In genomic region chr9:14204817-14205216, GRCm38 (mm10) we compare ENCODE assay signal across 21 mouse cellular contexts.
DNase-seq lines count a peak whose midpoint lies in the region; ATAC-seq and TF ChIP-seq lines count a peak whose summit lies in the region.
"Had no signal": no experiment of that assay in that cellular context is flagged by ENCODE, and none has a peak within 500 bp of the region (broad histone marks: within the 10 kb centered on the region; RNA-seq: fewer than 3 reads in every experiment).

No protein-coding gene starts in this region.

- ATAC-seq in lung, embryonic 14.5 days (ENCODE audit: insufficient read depth), result no peak
- ATAC-seq in hematopoietic stem cell, adult 5-6 weeks (replicated peaks in 1 of 2; ENCODE audit: insufficient read depth in 1 of 2, low FRiP score in 2 of 2, low TSS enrichment in 1 of 2, low read depth in 1 of 2, poor library complexity in 2 of 2, severe bottlenecking in 2 of 2), result peak; percentile 36 to 39; a peak in 1 of 4 replicates
- peak; percentile 27; the same call in 1 of the 2 replicates for ATAC-seq in limb, embryonic 14.5 days (ENCODE audit: low FRiP score, low read depth)
- ATAC-seq: midbrain, embryonic 16.5 days had no signal

- H3K4me1 ChIP-seq in heart, embryonic 10.5 days, result 0 out of 2 replicates have a peak, but pooled peaks cover 4% of the 10 kb centered on the region
- H3K4me1 ChIP-seq in lung, embryonic 14.5 days (ENCODE audit: insufficient read depth), result peaks cover 36% of the 10 kb centered on the region
- H3K4me1 ChIP-seq in limb, embryonic 14.5 days (ENCODE audit: control insufficient read depth, insufficient read depth, low read length), result peaks cover 42% of the 10 kb centered on the region

- peak; percentile 25 for DNase-seq in heart, embryonic 10.5 days (ENCODE audit: low spot score)
- no peak for DNase-seq in heart, adult 9 months (ENCODE audit: low spot score in 2 of 2)
- DNase-seq in lung, embryonic 14.5 days, result peak; percentile 70
- DNase-seq in lung, adult 18-20 months, result no peak
- peak; percentile 55 for DNase-seq in limb, embryonic 14.5 days (ENCODE audit: low spot score)
- DNase-seq in thymus, postnatal 4 days, result no peak
- DNase-seq: adrenal gland, adult 8-10 months; cerebellum, adult 11-12 months; cerebellum, postnatal 14 days; embryo, embryonic 11 days; gastrocnemius, postnatal 36 days; kidney, adult 18-20 months; layer of hippocampus, postnatal 36 days; liver had no signal

- WGBS in heart, embryonic 10.5 days, result 92% methylated on average over 1 of the region's 1 CpGs
- WGBS in lung, embryonic 14.5 days, result 79% methylated on average over 1 of the region's 1 CpGs
- WGBS in limb, embryonic 14.5 days, result 57% methylated on average over 1 of the region's 1 CpGs

- no peak for TF ChIP-seq CTCF in lung, embryonic 14.5 days (IDR thresholded peaks at IDR 0.05; ENCODE audit: low read depth)

- H3K27ac ChIP-seq in heart, embryonic 10.5 days, result no peak overlapping the region
- H3K27ac ChIP-seq in lung, embryonic 14.5 days (ENCODE audit: low read depth), result peak overlapping the region; percentile 7; the same call in 1 of the 2 replicates
- H3K27ac ChIP-seq in limb, embryonic 14.5 days (replicated peaks; ENCODE audit: low read depth, low read length), result no peak overlapping the region
- H3K27ac ChIP-seq: embryonic facial prominence, embryonic 15.5 days; liver, embryonic 15.5 days; neural tube, embryonic 13.5 days had no signal

- H3K27me3 ChIP-seq in heart, embryonic 10.5 days (ENCODE audit: insufficient read depth, poor library complexity, severe bottlenecking), result peaks cover 8% of the 10 kb centered on the region; the same call in 1 of the 2 replicates
- H3K27me3 ChIP-seq in lung, embryonic 14.5 days (ENCODE audit: insufficient read depth, low read length), result no peaks in the 10 kb centered on the region
- H3K27me3 ChIP-seq in limb, embryonic 14.5 days (ENCODE audit: control insufficient read depth, insufficient read depth, low read length), result no peaks in the 10 kb centered on the region
- H3K27me3 ChIP-seq: embryonic facial prominence, embryonic 15.5 days; heart, embryonic 12.5 days; liver, embryonic 15.5 days; neural tube, embryonic 13.5 days had no signal

- no peak overlapping the region for H3K4me3 ChIP-seq in heart, embryonic 10.5 days
- H3K4me3 ChIP-seq in lung, embryonic 14.5 days (ENCODE audit: low read depth, low read length), result no peak overlapping the region
- H3K4me3 ChIP-seq in limb, embryonic 14.5 days (replicated peaks; ENCODE audit: low read length), result no peak overlapping the region
- H3K4me3 ChIP-seq: embryonic facial prominence, embryonic 15.5 days; heart, embryonic 12.5 days; liver, embryonic 15.5 days; myocyte; neural tube, embryonic 13.5 days had no signal

- TF ChIP-seq POLR2A in limb, embryonic 14.5 days (IDR thresholded peaks at IDR 0.05; ENCODE audit: borderline replicate concordance, extremely low read depth, insufficient read depth, insufficient read length), result no peak

- no peaks in the 10 kb centered on the region for H3K36me3 ChIP-seq in heart, embryonic 10.5 days
- H3K36me3 ChIP-seq in lung, embryonic 14.5 days (ENCODE audit: insufficient read depth), result no peaks in the 10 kb centered on the region
- no peaks in the 10 kb centered on the region for H3K36me3 ChIP-seq in limb, embryonic 14.5 days (ENCODE audit: control insufficient read depth, insufficient read depth, low read length)
- H3K36me3 ChIP-seq: embryonic facial prominence, embryonic 15.5 days; heart, embryonic 12.5 days; liver, embryonic 15.5 days; neural tube, embryonic 13.5 days had no signal

- no peak overlapping the region for H3K4me2 ChIP-seq in lung, embryonic 14.5 days
- no peak overlapping the region for H3K4me2 ChIP-seq in limb, embryonic 14.5 days (replicated peaks; ENCODE audit: low read depth, low read length, severe bottlenecking)
- H3K4me2 ChIP-seq: embryonic facial prominence, embryonic 15.5 days; heart, embryonic 12.5 days; liver, embryonic 15.5 days; neural tube, embryonic 13.5 days had no signal

- H3K9me3 ChIP-seq in heart, embryonic 10.5 days, result no peaks in the 10 kb centered on the region
- no peaks in the 10 kb centered on the region for H3K9me3 ChIP-seq in lung, embryonic 14.5 days (ENCODE audit: low read depth, low read length)
- no peaks in the 10 kb centered on the region for H3K9me3 ChIP-seq in limb, embryonic 14.5 days (ENCODE audit: control insufficient read depth, low read length)
- H3K9me3 ChIP-seq: embryonic facial prominence, embryonic 15.5 days; heart, embryonic 12.5 days; liver, embryonic 15.5 days; neural tube, embryonic 13.5 days had no signal

- no peak overlapping the region for H3K9ac ChIP-seq in lung, embryonic 14.5 days
- H3K9ac ChIP-seq in limb, embryonic 14.5 days (ENCODE audit: low read depth, low read length, severe bottlenecking), result no peak overlapping the region
- H3K9ac ChIP-seq: embryonic facial prominence, embryonic 15.5 days; heart, embryonic 12.5 days; liver, embryonic 15.5 days; neural tube, embryonic 13.5 days had no signal

Comparison
In these comparisons a context has a peak if more than half of its experiments do, and no peak if none do; other contexts are left out.
1. DNase-seq: peak in heart, embryonic 10.5 days (single experiment), lung, embryonic 14.5 days (single experiment) and limb, embryonic 14.5 days (single experiment); none in heart, adult 9 months (0 of 2), lung, adult 18-20 months (0 of 2) and thymus, postnatal 4 days (single experiment).